Mouse (Mus musculus): ENCODE measurements around the gene Ppp2r2d. TPM values are rescaled to one million over a fixed set of nuclear protein-coding genes. Genes with fewer than 3 reads are reported as not detected.

Ppp2r2d gene
- polyA plus RNA-seq, 1 experiment from 2014 or later = 38.0 TPM

DNA sequence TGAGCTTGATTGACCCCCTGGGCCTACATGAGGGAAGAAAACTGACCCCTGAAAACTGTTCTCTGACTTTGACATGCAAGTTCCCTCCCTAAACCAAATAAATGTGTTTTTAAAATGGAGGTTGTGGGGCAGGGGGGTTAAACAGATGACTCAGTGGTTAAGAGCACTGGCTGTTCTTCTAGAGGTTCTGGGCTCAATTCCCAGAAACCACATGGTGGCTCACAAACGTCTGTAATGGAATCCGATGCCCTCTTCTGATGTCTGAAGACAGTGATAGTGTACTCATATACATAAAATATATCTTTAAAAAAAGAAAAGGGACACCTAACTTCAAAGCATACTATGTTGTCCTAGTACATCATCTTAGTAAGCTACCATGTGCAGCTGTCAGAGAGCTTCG, 29.2 kb downstream of the Ppp2r2d start:
- peaks cover 33% of the 10 kb centered on the region for H3K36me3 ChIP-seq (ENCODE audit: control insufficient read depth, insufficient read depth, low read length)
- no peak overlapping the region for H3K9ac ChIP-seq (ENCODE audit: low read depth, low read length)
- ATAC-seq = no peak
- H3K4me2 ChIP-seq (ENCODE audit: low read length) = no peak overlapping the region
- H3K27ac ChIP-seq (ENCODE audit: low read depth, low read length) = no peak overlapping the region
- no peak overlapping the region for H3K4me3 ChIP-seq (ENCODE audit: low read length)
- 76% methylated on average over 3 of the region's 3 CpGs for WGBS
- H3K4me1 ChIP-seq (ENCODE audit: control insufficient read depth, insufficient read depth, low read depth, low read length) = no peaks in the 10 kb centered on the region
- no peaks in the 10 kb centered on the region for H3K27me3 ChIP-seq (replicated peaks; ENCODE audit: control insufficient read depth, insufficient read depth, low read length)
- H3K9me3 ChIP-seq (ENCODE audit: control insufficient read depth, low read length) = no peaks in the 10 kb centered on the region

DNA sequence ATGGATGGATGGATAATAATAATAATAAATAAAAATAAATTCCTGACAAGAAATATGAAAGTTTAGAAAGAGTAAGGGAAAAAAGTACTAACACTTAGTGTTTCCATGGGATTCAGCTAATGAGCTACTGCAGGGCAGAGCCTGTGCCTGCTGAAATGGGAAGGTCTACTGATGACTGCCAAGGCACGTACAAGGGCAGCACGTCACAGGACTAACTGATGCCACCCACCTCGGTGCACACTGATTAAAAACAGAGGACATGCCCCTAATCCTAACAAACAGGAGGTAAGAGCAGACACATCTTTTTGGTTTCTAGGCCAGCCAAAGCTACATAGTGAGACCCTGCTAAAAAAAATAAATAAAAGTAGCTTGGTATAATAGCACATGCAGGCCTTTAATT, 37.8 kb downstream of the Ppp2r2d start:
- no peaks in the 10 kb centered on the region for H3K9me3 ChIP-seq (ENCODE audit: control insufficient read depth, low read length)
- H3K27ac ChIP-seq (ENCODE audit: low read depth, low read length) = no peak overlapping the region
- H3K4me3 ChIP-seq (ENCODE audit: low read length) = no peak overlapping the region
- no peak overlapping the region for H3K4me2 ChIP-seq (ENCODE audit: low read length)
- H3K4me1 ChIP-seq (ENCODE audit: control insufficient read depth, insufficient read depth, low read depth, low read length) = no peaks in the 10 kb centered on the region
- no peaks in the 10 kb centered on the region for H3K27me3 ChIP-seq (replicated peaks; ENCODE audit: control insufficient read depth, insufficient read depth, low read length)
- H3K36me3 ChIP-seq (ENCODE audit: control insufficient read depth, insufficient read depth, low read length) = peaks cover 15% of the 10 kb centered on the region
- no peak for ATAC-seq
- 94% methylated on average over 3 of the region's 3 CpGs for WGBS
- H3K9ac ChIP-seq (ENCODE audit: low read depth, low read length) = no peak overlapping the region

DNA sequence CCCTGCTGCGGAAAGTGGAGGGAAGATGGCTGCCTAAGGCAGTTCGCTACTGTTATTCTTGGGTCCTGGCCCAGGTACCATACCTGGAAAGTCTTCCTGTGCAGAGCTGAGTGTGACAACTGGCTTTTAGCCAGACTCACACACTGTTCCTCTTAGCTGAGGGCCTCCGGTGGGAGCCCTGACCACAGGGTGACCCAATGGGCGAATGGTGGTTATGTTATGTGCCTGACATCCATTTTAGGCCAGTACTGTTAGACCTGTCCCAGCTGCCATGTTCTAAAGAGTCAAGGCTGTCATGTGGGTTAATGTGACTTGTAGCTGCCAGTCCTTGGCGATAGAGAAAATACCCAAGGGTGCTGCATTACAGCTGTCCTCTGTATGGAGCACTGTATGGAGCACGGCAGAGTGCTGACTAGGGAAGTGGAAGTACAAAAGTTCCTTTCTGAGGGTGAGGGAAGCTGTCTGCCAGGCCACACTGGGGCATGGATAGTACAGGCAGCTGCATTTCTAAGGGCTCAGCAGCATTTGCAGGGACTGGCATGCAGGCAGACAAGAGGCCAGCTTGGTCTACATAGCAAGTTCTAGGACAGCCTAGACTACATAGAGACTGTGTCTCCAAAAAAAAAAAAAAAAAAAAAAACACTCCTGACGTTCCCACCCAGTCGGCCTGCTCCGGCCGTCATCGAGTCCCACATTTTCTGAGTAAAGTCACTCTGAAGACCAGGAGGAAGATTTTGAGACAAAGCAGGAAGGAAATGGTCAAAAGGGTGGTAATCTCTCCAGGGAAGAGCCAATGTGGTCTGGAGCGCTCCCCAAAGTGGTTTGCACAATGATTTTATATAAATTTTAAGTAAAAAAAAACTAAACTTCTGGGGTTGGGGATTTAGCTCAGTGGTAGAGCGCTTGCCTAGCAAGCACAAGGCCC, 39.7 kb downstream of the Ppp2r2d start:
- 90% methylated on average over 12 of the region's 13 CpGs for WGBS
- no peak for ATAC-seq

DNA sequence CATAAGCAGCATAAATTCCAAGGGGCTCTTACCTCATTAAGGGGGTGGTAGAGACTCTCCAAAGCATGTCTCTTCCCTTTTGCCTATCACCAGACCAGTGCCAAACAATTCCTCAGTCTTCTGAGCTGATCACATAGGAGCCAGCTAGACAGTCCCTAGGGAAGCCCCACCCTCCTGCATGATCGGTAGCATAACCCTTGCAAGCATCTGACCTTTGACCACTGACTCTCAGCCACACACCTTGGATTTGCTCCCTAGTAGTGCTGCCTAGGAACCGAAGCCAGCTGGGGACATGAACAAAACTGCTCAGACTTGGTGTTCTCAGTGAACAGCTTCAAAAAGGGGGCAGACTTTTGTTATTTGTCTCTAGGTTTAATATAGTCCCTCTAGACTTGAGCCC, 52.2 kb downstream of the Ppp2r2d start:
- WGBS = 76% methylated on average over 2 of the region's 2 CpGs
- no peaks in the 10 kb centered on the region for H3K27me3 ChIP-seq (replicated peaks; ENCODE audit: control insufficient read depth, insufficient read depth, low read length)
- H3K4me2 ChIP-seq (ENCODE audit: low read length) = no peak overlapping the region
- ATAC-seq = no peak
- no peak overlapping the region for H3K4me3 ChIP-seq (ENCODE audit: low read length)
- peaks cover 15% of the 10 kb centered on the region for H3K36me3 ChIP-seq (ENCODE audit: control insufficient read depth, insufficient read depth, low read length)
- no peaks in the 10 kb centered on the region for H3K9me3 ChIP-seq (ENCODE audit: control insufficient read depth, low read length)
- H3K4me1 ChIP-seq (ENCODE audit: control insufficient read depth, insufficient read depth, low read depth, low read length) = no peaks in the 10 kb centered on the region
- no peak overlapping the region for H3K27ac ChIP-seq (ENCODE audit: low read depth, low read length)
- no peak overlapping the region for H3K9ac ChIP-seq (ENCODE audit: low read depth, low read length)

More for the DNA sequence above, 39.7 kb downstream of the Ppp2r2d start:
- Histone ChIP-seq H3K9ac (ENCODE audit: low read depth, low read length) (no peak overlapping the region), H3K4me3 (ENCODE audit: low read length) (no peak overlapping the region), H3K4me2 (ENCODE audit: low read length) (no peak overlapping the region), H3K9me3 (ENCODE audit: control insufficient read depth, low read length) (no peaks in the 10 kb centered on the region), H3K36me3 (ENCODE audit: control insufficient read depth, insufficient read depth, low read length) (peaks cover 11% of the 10 kb centered on the region), H3K27ac (ENCODE audit: low read depth, low read length) (no peak overlapping the region), H3K4me1 (ENCODE audit: control insufficient read depth, insufficient read depth, low read depth, low read length) (no peaks in the 10 kb centered on the region), H3K27me3 (replicated peaks; ENCODE audit: control insufficient read depth, insufficient read depth, low read length) (no peaks in the 10 kb centered on the region)

DNA sequence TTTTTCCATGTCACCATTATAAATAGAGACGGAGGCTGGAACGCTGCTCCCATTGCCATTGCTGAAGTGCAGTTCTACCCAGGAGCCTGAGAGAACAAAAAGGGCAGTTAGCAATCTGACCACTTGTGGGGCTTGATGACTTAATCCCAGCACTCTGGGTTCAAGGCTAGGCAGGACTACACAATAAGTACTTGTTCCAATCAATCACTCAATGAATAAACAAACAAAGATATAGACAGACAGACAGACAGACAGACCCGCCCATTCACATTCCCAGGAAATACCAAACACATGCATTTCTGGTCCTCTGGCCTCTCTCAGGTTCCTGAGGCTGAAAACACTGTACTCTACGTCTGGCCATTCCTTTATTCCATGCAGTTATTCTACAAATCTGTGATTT, 52.9 kb downstream of the Ppp2r2d start:
- peaks cover 15% of the 10 kb centered on the region for H3K36me3 ChIP-seq (ENCODE audit: control insufficient read depth, insufficient read depth, low read length)
- WGBS = 76% methylated on average over 4 of the region's 4 CpGs
- no peaks in the 10 kb centered on the region for H3K27me3 ChIP-seq (replicated peaks; ENCODE audit: control insufficient read depth, insufficient read depth, low read length)
- H3K9me3 ChIP-seq (ENCODE audit: control insufficient read depth, low read length) = no peaks in the 10 kb centered on the region
- no peak overlapping the region for H3K27ac ChIP-seq (ENCODE audit: low read depth, low read length)
- H3K4me3 ChIP-seq (ENCODE audit: low read length) = no peak overlapping the region
- no peak overlapping the region for H3K4me2 ChIP-seq (ENCODE audit: low read length)
- H3K9ac ChIP-seq (ENCODE audit: low read depth, low read length) = no peak overlapping the region
- no peak for ATAC-seq
- H3K4me1 ChIP-seq (ENCODE audit: control insufficient read depth, insufficient read depth, low read depth, low read length) = no peaks in the 10 kb centered on the region

DNA sequence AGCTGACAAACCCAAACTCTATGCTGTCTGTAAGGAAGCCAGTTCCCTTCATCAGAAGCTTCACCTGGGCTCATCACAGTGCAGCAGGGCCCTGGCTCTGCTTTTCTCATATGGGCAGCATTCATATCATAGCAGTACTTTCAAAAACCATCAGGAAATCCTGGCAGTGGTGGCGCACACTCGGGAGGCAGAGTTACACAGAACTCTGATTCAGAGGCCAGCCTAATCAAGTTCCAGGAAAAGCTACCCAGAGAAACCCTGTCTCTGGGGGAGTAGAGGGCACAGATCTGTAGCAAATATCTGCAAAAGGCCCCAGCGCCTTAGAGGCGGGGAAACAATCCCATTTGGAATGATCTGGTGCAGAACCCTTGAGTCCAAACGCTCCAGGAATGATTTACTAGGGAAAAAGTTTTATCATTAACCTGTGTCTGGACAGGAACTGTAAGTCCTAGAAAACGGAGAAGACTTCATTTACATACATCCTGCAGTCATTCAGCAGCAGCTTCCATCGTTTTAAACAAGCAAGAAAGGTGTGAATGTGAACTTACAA, 58.1 kb downstream of the Ppp2r2d start:
- no peaks in the 10 kb centered on the region for H3K36me3 ChIP-seq (ENCODE audit: control insufficient read depth, insufficient read depth, low read length)
- no peak overlapping the region for H3K4me2 ChIP-seq (ENCODE audit: low read length)
- H3K4me3 ChIP-seq (ENCODE audit: low read length) = no peak overlapping the region
- no peaks in the 10 kb centered on the region for H3K9me3 ChIP-seq (ENCODE audit: control insufficient read depth, low read length)
- H3K27me3 ChIP-seq (replicated peaks; ENCODE audit: control insufficient read depth, insufficient read depth, low read length) = no peaks in the 10 kb centered on the region
- no peak overlapping the region for H3K9ac ChIP-seq (ENCODE audit: low read depth, low read length)
- peaks cover 14% of the 10 kb centered on the region for H3K4me1 ChIP-seq (ENCODE audit: control insufficient read depth, insufficient read depth, low read depth, low read length)
- no peak for ATAC-seq
- H3K27ac ChIP-seq (ENCODE audit: low read depth, low read length) = no peak overlapping the region
- 80% methylated on average over 7 of the region's 7 CpGs for WGBS

DNA sequence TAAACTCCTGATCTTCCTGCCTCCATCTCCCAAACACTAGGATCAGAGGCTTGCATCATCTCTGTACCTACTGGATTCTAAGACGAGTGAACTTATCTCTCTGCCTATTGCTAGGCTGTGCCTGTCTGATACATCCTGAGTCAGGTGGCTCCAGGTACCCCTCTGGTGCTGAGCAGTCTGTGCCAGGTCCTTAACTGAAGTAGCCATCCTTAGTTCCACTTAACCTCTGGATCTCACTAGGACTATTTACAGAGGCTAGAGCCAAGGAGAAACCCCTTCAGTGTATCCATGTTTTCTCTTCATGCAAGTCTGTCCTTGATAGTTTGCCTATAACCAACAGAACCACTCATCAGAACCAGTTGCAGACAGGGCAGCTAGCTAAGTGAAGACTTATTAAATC, 60.6 kb downstream of the Ppp2r2d start:
- no peak overlapping the region for H3K27ac ChIP-seq (ENCODE audit: low read depth, low read length)
- no peaks in the 10 kb centered on the region for H3K27me3 ChIP-seq (replicated peaks; ENCODE audit: control insufficient read depth, insufficient read depth, low read length)
- H3K4me3 ChIP-seq (ENCODE audit: low read length) = no peak overlapping the region
- no peak overlapping the region for H3K4me2 ChIP-seq (ENCODE audit: low read length)
- no peaks in the 10 kb centered on the region for H3K36me3 ChIP-seq (ENCODE audit: control insufficient read depth, insufficient read depth, low read length)
- no peaks in the 10 kb centered on the region for H3K9me3 ChIP-seq (ENCODE audit: control insufficient read depth, low read length)
- H3K4me1 ChIP-seq (ENCODE audit: control insufficient read depth, insufficient read depth, low read depth, low read length) = peaks cover 18% of the 10 kb centered on the region
- ATAC-seq = no peak
- no peak overlapping the region for H3K9ac ChIP-seq (ENCODE audit: low read depth, low read length)
- 83% methylated on average over 1 of the region's 1 CpGs for WGBS

DNA sequence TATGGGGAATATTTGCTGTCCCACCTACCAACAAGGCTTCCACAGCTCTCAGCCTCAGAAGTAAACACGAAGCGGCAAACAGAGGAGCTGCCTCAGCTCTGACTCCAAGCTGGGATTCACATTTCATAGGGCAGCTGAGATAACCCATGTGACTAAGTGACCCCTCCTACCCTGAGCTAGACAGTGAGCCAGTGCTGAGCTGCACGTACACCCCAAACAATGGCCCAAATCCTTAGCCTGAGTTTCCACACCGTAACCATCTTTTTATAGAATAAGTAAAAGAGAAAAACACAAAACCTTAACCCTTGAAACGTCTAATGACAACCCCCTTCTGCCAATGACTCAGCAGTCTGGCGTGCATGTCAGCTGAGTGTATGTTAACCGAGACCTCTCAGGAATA, 61.2 kb downstream of the Ppp2r2d start:
- Histone ChIP-seq H3K9me3 (ENCODE audit: control insufficient read depth, low read length) (no peaks in the 10 kb centered on the region), H3K36me3 (ENCODE audit: control insufficient read depth, insufficient read depth, low read length) (no peaks in the 10 kb centered on the region), H3K27me3 (replicated peaks; ENCODE audit: control insufficient read depth, insufficient read depth, low read length) (no peaks in the 10 kb centered on the region), H3K9ac (ENCODE audit: low read depth, low read length) (no peak overlapping the region), H3K4me2 (ENCODE audit: low read length) (peak overlapping the region; percentile 42), H3K4me1 (ENCODE audit: control insufficient read depth, insufficient read depth, low read depth, low read length) (peaks cover 18% of the 10 kb centered on the region), H3K4me3 (ENCODE audit: low read length) (no peak overlapping the region; the same call in 1 of the 2 replicates), H3K27ac (ENCODE audit: low read depth, low read length) (no peak overlapping the region)
- no peak for ATAC-seq
- 11% methylated on average over 7 of the region's 7 CpGs for WGBS

DNA sequence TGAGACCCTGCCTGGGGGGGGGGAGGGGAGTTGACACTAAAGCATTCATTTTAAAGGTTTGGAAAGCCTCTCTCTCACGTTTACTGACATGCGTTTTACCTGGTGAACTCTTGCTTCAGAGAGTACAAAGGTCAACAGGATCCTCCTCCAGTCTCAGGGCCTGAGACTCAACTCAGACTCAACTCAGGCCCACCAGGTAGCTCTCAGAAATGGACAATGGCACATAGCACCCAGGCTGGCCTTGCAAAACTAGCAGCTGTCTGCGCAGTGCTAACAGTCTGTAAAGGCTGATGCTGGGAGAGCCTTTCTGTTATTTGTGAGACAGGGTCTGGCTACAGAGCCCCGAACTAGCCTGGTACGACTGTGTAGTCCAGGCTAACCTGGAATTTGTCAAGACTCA, 62.1 kb downstream of the Ppp2r2d start:
- H3K27me3 ChIP-seq (replicated peaks; ENCODE audit: control insufficient read depth, insufficient read depth, low read length) = no peaks in the 10 kb centered on the region
- WGBS = 71% methylated on average over 5 of the region's 5 CpGs
- peaks cover 18% of the 10 kb centered on the region for H3K4me1 ChIP-seq (ENCODE audit: control insufficient read depth, insufficient read depth, low read depth, low read length)
- no peak overlapping the region for H3K4me3 ChIP-seq (ENCODE audit: low read length)
- no peak for ATAC-seq
- no peak overlapping the region for H3K27ac ChIP-seq (ENCODE audit: low read depth, low read length)
- no peak overlapping the region for H3K9ac ChIP-seq (ENCODE audit: low read depth, low read length)
- no peaks in the 10 kb centered on the region for H3K36me3 ChIP-seq (ENCODE audit: control insufficient read depth, insufficient read depth, low read length)
- peak overlapping the region; percentile 87; the same call in 1 of the 2 replicates for H3K4me2 ChIP-seq (ENCODE audit: low read length)
- no peaks in the 10 kb centered on the region for H3K9me3 ChIP-seq (ENCODE audit: control insufficient read depth, low read length)

All from hindbrain, embryonic 16.5 days (tissue).